Mouse (Mus musculus) large intestine, adult 2 months (tissue): ENCODE results near the gene Unc79. TPM values are rescaled to one million over a fixed set of nuclear protein-coding genes. Genes with fewer than 3 reads are reported as not detected.

Experiments
- DNase-seq: peaks from one replicate; pipeline ENCODE4 v3.0.0-alpha.2; 2012; ENCODE audit warnings: low read depth, low spot score
- WGBS: fragments of 180-500 bp; shearing (Covaris S2); methylation state at CpG from one replicate; pipeline ENCODE4 v1.1.7; 2018; 5-methylcytosine and 5-hydroxymethylcytosine counted together
- polyA plus RNA-seq: library from polyadenylated mRNA; depleted of rRNA; stranded (reverse); fragments of >200 nt; gene quantifications from 2 replicates; pipeline ENCODE4 v1.2.3, GENCODE M21; 2012; rRNA removed

The Unc79 gene
- polyA plus RNA-seq, 1 experiment = 0.15 TPM

GRCm38 (mm10) chr12:103183057-103183456 is 234.4 kb downstream of the Unc79 start:
- DNase-seq = no peak
- 23% methylated on average over 7 of the region's 7 CpGs for WGBS

DNA sequence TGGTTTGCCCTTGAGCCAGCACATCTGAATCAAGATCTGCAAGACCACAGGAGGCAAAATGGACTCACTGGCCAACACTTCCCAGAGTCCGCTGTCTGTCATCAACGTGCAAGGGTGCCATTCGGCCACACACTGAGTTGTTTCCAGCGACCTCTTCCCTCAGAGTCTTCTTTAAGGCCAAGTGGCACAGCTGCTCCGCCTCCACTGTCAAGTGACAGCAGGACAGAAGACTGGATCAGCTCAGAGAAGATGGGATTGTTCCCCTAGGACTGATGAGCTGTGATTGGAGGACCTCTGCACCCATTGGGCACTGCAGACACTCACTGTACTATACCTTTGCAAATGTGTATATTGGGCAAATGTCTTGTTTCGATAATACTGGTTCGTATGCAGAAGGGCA is 238.4 kb downstream of the Unc79 start:
- DNase-seq = no peak
- 76% methylated on average over 7 of the region's 7 CpGs for WGBS

- WGBS = 60% methylated on average over 8 of the region's 8 CpGs
Observed at GRCm38 (mm10) chr12:103188223-103188622, 239.6 kb downstream of the Unc79 start.

GRCm38 (mm10) chr12:103189771-103190170 is 241.1 kb downstream of the Unc79 start:
- WGBS = 80% methylated on average over 12 of the region's 12 CpGs
- DNase-seq = no peak

More at GRCm38 (mm10) chr12:103188223-103188622, 239.6 kb downstream of the Unc79 start:
- DNase-seq = no peak

DNA sequence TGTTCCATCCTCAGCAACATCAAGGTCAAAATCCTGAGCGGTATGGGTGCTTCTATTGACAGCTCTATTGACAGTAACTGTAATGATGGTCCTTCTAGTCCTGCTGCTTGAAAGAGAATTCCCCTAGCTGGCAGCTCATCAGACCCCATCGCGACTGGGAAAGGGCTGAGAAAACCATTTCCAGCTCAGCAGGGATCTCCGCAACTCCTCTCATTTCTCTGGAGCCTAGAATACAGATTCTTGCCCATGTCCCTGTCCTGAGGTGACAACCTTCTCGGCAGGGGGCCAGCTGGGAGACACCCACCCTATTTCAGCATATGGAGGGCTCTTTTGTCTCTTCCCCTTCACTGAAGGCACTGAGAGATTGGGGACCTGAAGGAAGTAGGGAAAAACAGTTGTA is 244.3 kb downstream of the Unc79 start:
- 55% methylated on average over 5 of the region's 5 CpGs for WGBS
- DNase-seq = no peak

GRCm38 (mm10) chr12:103202592-103203544 is 254.2 kb downstream of the Unc79 start:
- no peak for DNase-seq
- WGBS = 33% methylated on average over 11 of the region's 11 CpGs

- 54% methylated on average over 7 of the region's 7 CpGs for WGBS
Observed at GRCm38 (mm10) chr12:103205561-103205960, 256.9 kb downstream of the Unc79 start.

DNA sequence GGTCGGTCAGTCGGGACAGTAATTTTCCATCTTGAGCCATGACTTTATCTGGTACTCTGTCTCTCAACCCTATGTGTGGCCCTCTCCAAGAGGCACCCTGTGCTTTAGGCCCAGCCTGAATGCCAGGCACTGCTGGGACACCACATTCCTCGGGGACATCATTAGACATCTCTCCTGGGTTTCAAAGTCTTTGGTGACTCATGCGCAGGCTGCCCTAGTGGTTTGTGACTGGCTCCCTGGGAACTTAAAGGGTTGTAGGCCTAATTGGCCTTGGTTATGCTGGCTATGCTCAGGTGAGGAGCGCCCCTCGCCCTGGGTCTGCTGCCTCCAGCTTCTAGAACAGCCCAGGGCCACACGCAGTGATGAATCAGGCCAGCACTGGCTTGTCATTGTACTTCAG is 260.9 kb downstream of the Unc79 start:
- 87% methylated on average over 7 of the region's 7 CpGs for WGBS
- no peak for DNase-seq

More at GRCm38 (mm10) chr12:103205561-103205960, 256.9 kb downstream of the Unc79 start:
- DNase-seq = no peak

- no peak for DNase-seq
- 53% methylated on average over 5 of the region's 5 CpGs for WGBS
Observed at GRCm38 (mm10) chr12:103211078-103211477, 262.4 kb downstream of the Unc79 start.

DNA sequence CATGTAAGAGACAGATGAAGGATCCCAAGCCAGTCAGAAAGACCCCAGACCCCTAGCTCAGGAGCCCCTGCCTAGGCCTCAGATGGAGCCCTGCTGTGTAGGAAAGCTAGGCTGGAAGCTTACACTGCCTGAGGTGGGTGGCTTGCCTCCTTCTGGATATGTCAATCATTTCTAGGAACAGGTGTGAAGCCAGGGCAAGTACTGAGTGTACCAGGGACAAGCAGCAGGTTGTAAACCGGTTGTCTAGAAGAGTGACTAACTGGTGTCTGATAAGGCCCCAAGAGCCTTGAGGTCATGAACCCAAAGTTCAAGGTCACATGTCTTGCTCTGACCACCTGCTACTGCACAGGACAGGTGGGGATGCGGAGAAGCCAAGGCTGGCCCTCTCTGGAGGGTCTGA is 264.9 kb downstream of the Unc79 start:
- DNase-seq = no peak
- WGBS = 62% methylated on average over 2 of the region's 2 CpGs

- DNase-seq = no peak
- 59% methylated on average over 10 of the region's 10 CpGs for WGBS
Observed at GRCm38 (mm10) chr12:103214270-103214669, 265.6 kb downstream of the Unc79 start.

GRCm38 (mm10) chr12:103214797-103215196 is 266.1 kb downstream of the Unc79 start:
- 81% methylated on average over 2 of the region's 2 CpGs for WGBS
- DNase-seq = no peak

DNA sequence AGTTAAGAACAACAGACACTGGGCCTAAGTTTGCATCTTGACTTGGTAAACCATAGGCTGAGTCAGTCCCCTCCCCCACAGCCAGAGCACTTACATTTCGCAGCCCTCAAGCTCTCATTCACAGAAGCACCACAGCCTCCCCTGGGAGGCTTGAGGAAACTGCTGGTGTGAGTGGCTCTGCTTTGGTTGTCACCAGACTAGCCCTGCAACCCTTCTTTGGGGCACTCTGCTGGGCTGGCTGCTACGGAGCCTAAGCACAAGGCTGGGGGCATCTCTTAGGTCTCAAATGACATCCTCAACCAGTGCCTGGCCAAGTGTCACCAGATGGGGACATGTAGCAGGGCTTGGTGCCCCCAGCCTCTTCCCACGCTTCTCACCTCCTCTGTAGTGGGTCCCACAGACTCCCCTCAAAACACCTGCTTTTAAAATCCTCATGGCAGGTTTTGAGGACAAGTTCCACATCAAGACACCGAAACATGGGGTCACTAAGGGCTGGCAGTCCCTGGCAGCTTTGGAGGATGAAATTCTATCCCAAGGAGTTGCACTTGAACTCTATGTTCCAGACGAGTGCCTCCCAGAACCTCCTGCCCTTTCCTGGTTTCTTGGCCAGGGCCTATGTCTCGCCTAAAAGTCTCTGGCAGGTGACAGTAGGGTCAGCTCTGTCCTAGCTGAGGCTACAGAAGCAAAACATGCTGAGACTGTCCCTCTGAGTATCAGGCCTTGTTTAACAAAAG is 267.4 kb downstream of the Unc79 start:
- no peak for DNase-seq
- 63% methylated on average over 6 of the region's 6 CpGs for WGBS

GRCm38 (mm10) chr12:103223671-103224070 is 275.0 kb downstream of the Unc79 start:
- DNase-seq = no peak
- 82% methylated on average over 9 of the region's 9 CpGs for WGBS

DNA sequence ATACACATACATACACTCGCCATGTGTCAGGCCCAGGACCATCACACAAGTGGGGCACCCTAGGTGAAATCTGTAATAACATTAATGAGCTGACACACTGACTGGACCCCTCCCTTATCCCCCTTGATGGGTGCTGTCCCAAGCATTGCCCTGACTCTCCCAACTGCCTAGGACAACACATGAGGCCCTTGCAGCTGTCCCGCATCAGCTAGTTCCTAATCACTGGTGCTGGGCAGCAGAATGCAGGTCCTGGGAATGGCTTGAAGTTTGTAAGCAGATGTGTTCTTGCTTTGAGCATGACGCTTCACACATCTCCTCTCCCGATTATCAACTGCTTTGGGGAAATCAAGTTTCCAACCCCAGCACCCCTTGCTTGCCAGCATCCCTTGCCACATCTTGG is 277.5 kb downstream of the Unc79 start:
- DNase-seq = no peak
- 84% methylated on average over 4 of the region's 4 CpGs for WGBS

GRCm38 (mm10) chr12:103229058-103229457 is 280.4 kb downstream of the Unc79 start:
- 66% methylated on average over 4 of the region's 4 CpGs for WGBS
- no peak for DNase-seq

Other genes with a start within 250 kb of the Unc79 start
- gene Itpk1, start 243.9 kb upstream of the Unc79 start, polyA plus RNA-seq = 205 and 268 TPM in 2 replicates
- gene Moap1, start 205.2 kb upstream of the Unc79 start, polyA plus RNA-seq = 0.45 and 0.74 TPM in 2 replicates
- gene Tmem251, start 205.1 kb upstream of the Unc79 start, polyA plus RNA-seq = 2.8 TPM in 2 replicates
- gene Gm28051, start 191.1 kb upstream of the Unc79 start, polyA plus RNA-seq = not detected in 2 replicates
- 8.0 and 10.3 TPM in 2 replicates for gene Gon7, start 191.1 kb upstream of the Unc79 start, polyA plus RNA-seq
- 8.5 and 10.3 TPM in 2 replicates for gene Ubr7, start 190.9 kb upstream of the Unc79 start, polyA plus RNA-seq
- gene Gm20604, start 190.2 kb upstream of the Unc79 start, polyA plus RNA-seq = 3.0 and 3.6 TPM in 2 replicates
- gene Btbd7, start 70.4 kb upstream of the Unc79 start, polyA plus RNA-seq = 5.6 and 12.4 TPM in 2 replicates
- not detected in 2 replicates for gene Cox8c, start 49.5 kb upstream of the Unc79 start, polyA plus RNA-seq